Mouse (Mus musculus) midbrain, embryonic 12.5 days (tissue): ENCODE results near the gene Mrc2. TPM values are rescaled to one million over a fixed set of nuclear protein-coding genes. Genes with fewer than 3 reads are reported as not detected.

Experiments
- ATAC-seq: fragments of 200-750 bp; cut with Nextera tagmentation; 2 replicates; pipeline ENCODE4 v1.8.0; 2017; ENCODE audit warnings: low read depth, moderate TSS enrichment, moderate library complexity; ENCODE audit not compliant: low FRiP score
- H3K27ac ChIP-seq: fragments of 300-500 bp; sonication (generic); replicated peaks from 2 replicates; pipeline ENCODE4 v1.5.1; 2016; ENCODE audit warnings: mild to moderate bottlenecking
- H3K27me3 ChIP-seq: fragments of 300-500 bp; sonication (generic); 2 replicates; pipeline ENCODE4 v1.6.1; 2016; ENCODE audit warnings: mild to moderate bottlenecking
- H3K36me3 ChIP-seq: fragments of 300-500 bp; sonication (generic); 2 replicates; pipeline ENCODE4 v1.6.1; 2016
- H3K4me1 ChIP-seq: fragments of 300-500 bp; sonication (generic); 2 replicates; pipeline ENCODE4 v1.6.1; 2016
- H3K4me2 ChIP-seq: fragments of 300-500 bp; sonication (generic); replicated peaks from 2 replicates; pipeline ENCODE4 v1.6.1; 2016; ENCODE audit warnings: mild to moderate bottlenecking, moderate library complexity
- H3K4me3 ChIP-seq: fragments of 300-500 bp; sonication (generic); 2 replicates; pipeline ENCODE4 v1.5.1; 2016; ENCODE audit warnings: mild to moderate bottlenecking
- H3K9ac ChIP-seq: fragments of 300-500 bp; sonication (generic); replicated peaks from 2 replicates; pipeline ENCODE4 v1.6.1; 2016; ENCODE audit warnings: mild to moderate bottlenecking, moderate library complexity
- H3K9me3 ChIP-seq: fragments of 300-500 bp; sonication (generic); 2 replicates; pipeline ENCODE4 v1.6.1; 2016; ENCODE audit warnings: mild to moderate bottlenecking
- whole genome bisulfite sequencing: fragments of 180-500 bp; shearing (Covaris S2); methylation state at CpG from one replicate; pipeline ENCODE4 v1.1.7; 2016; 5-methylcytosine and 5-hydroxymethylcytosine counted together
- polyA plus RNA-seq: library from polyadenylated mRNA; unstranded; fragments of >200 nt; fragmentation: Nextera tagmentation; extraction: Ambion mirVana; gene quantifications from 2 replicates; pipeline ENCODE4 v1.2.1, GENCODE M21; 2016

The Mrc2 gene
- polyA plus RNA-seq, 1 experiment from 2014 or later, result 18.7 TPM

GRCm38 (mm10) chr11:105371818-105372217 is 79.4 kb downstream of the Mrc2 start:
- H3K27ac ChIP-seq, result no peak overlapping the region
- H3K4me1 ChIP-seq, result no peaks in the 10 kb centered on the region
- no peak overlapping the region for H3K9ac ChIP-seq
- no peaks in the 10 kb centered on the region for H3K9me3 ChIP-seq
- 88% methylated on average over 9 of the region's 9 CpGs for WGBS
- H3K27me3 ChIP-seq, result no peaks in the 10 kb centered on the region
- no peak overlapping the region for H3K4me3 ChIP-seq
- H3K36me3 ChIP-seq, result no peaks in the 10 kb centered on the region
- ATAC-seq, result no peak
- no peak overlapping the region for H3K4me2 ChIP-seq

- H3K36me3 ChIP-seq, result no peaks in the 10 kb centered on the region
- no peak for ATAC-seq
- H3K9ac ChIP-seq, result no peak overlapping the region
- no peaks in the 10 kb centered on the region for H3K4me1 ChIP-seq
- no peaks in the 10 kb centered on the region for H3K27me3 ChIP-seq
- 75% methylated on average over 8 of the region's 8 CpGs for WGBS
- H3K4me3 ChIP-seq, result no peak overlapping the region
- H3K27ac ChIP-seq, result no peak overlapping the region
- no peak overlapping the region for H3K4me2 ChIP-seq
- no peaks in the 10 kb centered on the region for H3K9me3 ChIP-seq
Observed at GRCm38 (mm10) chr11:105373881-105374280, 81.4 kb downstream of the Mrc2 start.

- 80% methylated on average over 10 of the region's 10 CpGs for WGBS
- Histone ChIP-seq H3K27me3 (no peaks in the 10 kb centered on the region), H3K4me2 (no peak overlapping the region), H3K36me3 (no peaks in the 10 kb centered on the region), H3K4me1 (no peaks in the 10 kb centered on the region), H3K9me3 (no peaks in the 10 kb centered on the region), H3K4me3 (no peak overlapping the region), H3K27ac (no peak overlapping the region), H3K9ac (no peak overlapping the region)
- no peak for ATAC-seq
Observed at GRCm38 (mm10) chr11:105374526-105375175, 82.2 kb downstream of the Mrc2 start.

GRCm38 (mm10) chr11:105375821-105376235 is 83.4 kb downstream of the Mrc2 start:
- 84% methylated on average over 1 of the region's 1 CpGs for WGBS
- no peak for ATAC-seq

GRCm38 (mm10) chr11:105385266-105385665 is 92.8 kb downstream of the Mrc2 start:
- Histone ChIP-seq H3K9me3 (0 out of 2 replicates have a peak, but pooled peaks cover 3% of the 10 kb centered on the region), H3K4me3 (no peak overlapping the region), H3K36me3 (no peaks in the 10 kb centered on the region), H3K27ac (no peak overlapping the region; the same call in 1 of the 2 replicates), H3K4me2 (no peak overlapping the region), H3K9ac (no peak overlapping the region), H3K27me3 (no peaks in the 10 kb centered on the region), H3K4me1 (peaks cover 6% of the 10 kb centered on the region; the same call in 1 of the 2 replicates)
- ATAC-seq, result no peak
- WGBS, result 86% methylated on average over 9 of the region's 9 CpGs

More at GRCm38 (mm10) chr11:105375821-105376235, 83.4 kb downstream of the Mrc2 start:
- Histone ChIP-seq H3K4me3 (no peak overlapping the region), H3K4me2 (no peak overlapping the region), H3K9me3 (no peaks in the 10 kb centered on the region), H3K27ac (no peak overlapping the region), H3K27me3 (no peaks in the 10 kb centered on the region), H3K9ac (no peak overlapping the region), H3K4me1 (no peaks in the 10 kb centered on the region), H3K36me3 (no peaks in the 10 kb centered on the region)

- 49% methylated on average over 2 of the region's 2 CpGs for WGBS
- Histone ChIP-seq H3K4me1 (peaks cover 6% of the 10 kb centered on the region; the same call in 1 of the 2 replicates), H3K9me3 (0 out of 2 replicates have a peak, but pooled peaks cover 3% of the 10 kb centered on the region), H3K27me3 (no peaks in the 10 kb centered on the region), H3K9ac (no peak overlapping the region), H3K27ac (no peak overlapping the region), H3K4me2 (no peak overlapping the region), H3K36me3 (no peaks in the 10 kb centered on the region), H3K4me3 (no peak overlapping the region)
- ATAC-seq, result no peak
Observed at GRCm38 (mm10) chr11:105388636-105389035, 96.2 kb downstream of the Mrc2 start.

- Histone ChIP-seq H3K9ac (no peak overlapping the region), H3K4me1 (peaks cover 6% of the 10 kb centered on the region; the same call in 1 of the 2 replicates), H3K27me3 (no peaks in the 10 kb centered on the region), H3K9me3 (peaks cover 6% of the 10 kb centered on the region; the same call in 1 of the 2 replicates), H3K27ac (no peak overlapping the region), H3K4me3 (no peak overlapping the region), H3K4me2 (no peak overlapping the region), H3K36me3 (no peaks in the 10 kb centered on the region)
- ATAC-seq, result no peak
- WGBS, result 88% methylated on average over 7 of the region's 7 CpGs
Observed at GRCm38 (mm10) chr11:105390290-105390689, 97.8 kb downstream of the Mrc2 start.

Other genes with a start within 250 kb of the Mrc2 start
- not detected in 2 replicates for gene Efcab3, start 229.1 kb upstream of the Mrc2 start, polyA plus RNA-seq
- 38.7 and 38.8 TPM in 2 replicates for gene Mettl2, start 166.2 kb upstream of the Mrc2 start, polyA plus RNA-seq
- not detected in 2 replicates for gene Gm10842, start 145.8 kb upstream of the Mrc2 start, polyA plus RNA-seq
- 29.4 and 31.7 TPM in 2 replicates for gene Tlk2, start 113.8 kb upstream of the Mrc2 start, polyA plus RNA-seq
- gene March10, start 164.1 kb downstream of the Mrc2 start, polyA plus RNA-seq, result 0.35 and 0.48 TPM in 2 replicates